Mouse (Mus musculus) urinary bladder, postnatal 10 days (tissue): Measurements from ENCODE around the gene Otx1.

Experiments
- DNase-seq: peaks from one replicate; pipeline ENCODE4 v3.0.0; 2022; ENCODE audit warnings: low spot score

Gene Otx1

GRCm38 (mm10) chr11:22002783-22003340, at the start of gene Otx1:
Otx1 (minus strand) TSS chr11:22002897.
- no peak for DNase-seq

- DNase-seq, result no peak
These were observed 48.2 kb upstream of the Otx1 start for GRCm38 (mm10) chr11:22050864-22051263.

GRCm38 (mm10) chr11:22039854-22040426, 37.2 kb upstream of the Otx1 start:
- DNase-seq, result no peak

- DNase-seq, result no peak
These were observed 31.9 kb upstream of the Otx1 start for GRCm38 (mm10) chr11:22034564-22035105.

- DNase-seq, result no peak
These were observed 30.9 kb upstream of the Otx1 start for GRCm38 (mm10) chr11:22033582-22033981.

- DNase-seq, result no peak
These were observed 17.9 kb upstream of the Otx1 start for GRCm38 (mm10) chr11:22020602-22021001.

- DNase-seq, result no peak
These were observed 14.7 kb upstream of the Otx1 start for GRCm38 (mm10) chr11:22017444-22017843.

GRCm38 (mm10) chr11:22016341-22016740, 13.6 kb upstream of the Otx1 start:
- no peak for DNase-seq

- DNase-seq, result no peak
These were observed 6.1 kb upstream of the Otx1 start for GRCm38 (mm10) chr11:22008817-22009216.

- no peak for DNase-seq
These were observed 5.5 kb upstream of the Otx1 start for GRCm38 (mm10) chr11:22008129-22008596.

- no peak for DNase-seq
These were observed 5.0 kb upstream of the Otx1 start for GRCm38 (mm10) chr11:22007781-22008110.

- DNase-seq, result no peak
These were observed 4.5 kb upstream of the Otx1 start for GRCm38 (mm10) chr11:22007088-22007780.

- no peak for DNase-seq
These were observed 3.9 kb upstream of the Otx1 start for GRCm38 (mm10) chr11:22006471-22007087.

- no peak for DNase-seq
These were observed 2.7 kb upstream of the Otx1 start for GRCm38 (mm10) chr11:22005281-22005870.

GRCm38 (mm10) chr11:22004331-22004841, 1.7 kb upstream of the Otx1 start:
- DNase-seq, result no peak

GRCm38 (mm10) chr11:22003341-22003981, 764 bp upstream of the Otx1 start:
- DNase-seq, result no peak

GRCm38 (mm10) chr11:22002062-22002782, 475 bp downstream of the Otx1 start:
- DNase-seq, result no peak

GRCm38 (mm10) chr11:22001321-22002061, 1.2 kb downstream of the Otx1 start:
- no peak for DNase-seq

- DNase-seq, result no peak
These were observed 2.2 kb downstream of the Otx1 start for GRCm38 (mm10) chr11:22000316-22001076.
